29 mouse cellular contexts compared by ENCODE assay signal in the genomic region with DNA sequence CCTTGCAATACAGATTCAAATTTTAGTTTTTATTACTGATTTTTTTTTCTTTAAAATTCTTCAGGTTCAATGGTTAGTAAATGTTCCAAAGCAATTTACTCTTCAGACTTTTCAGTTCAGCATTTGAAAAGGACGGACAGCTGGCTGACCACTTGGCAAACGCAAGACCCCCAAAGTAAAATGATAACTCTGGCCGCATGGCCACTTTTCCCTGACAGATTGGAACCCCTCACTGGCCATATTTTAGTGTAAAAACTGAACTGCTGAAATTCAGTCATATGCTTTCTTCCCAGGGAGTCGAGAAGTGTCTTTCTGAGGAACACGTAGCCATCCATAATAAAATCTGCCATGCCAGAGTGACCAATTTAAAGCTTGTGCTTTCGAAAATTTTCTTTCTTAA.
DNase-seq lines count a peak whose midpoint lies in the region; ATAC-seq and TF ChIP-seq lines count a peak whose summit lies in the region.
"Had no signal": no experiment of that assay in that cellular context is flagged by ENCODE, and none has a peak within 500 bp of the region (broad histone marks: within the 10 kb centered on the region; RNA-seq: fewer than 3 reads in every experiment).

No protein-coding gene starts in this region.

- H3K36me3 ChIP-seq in forebrain, embryonic 15.5 days: no peaks in the 10 kb centered on the region
- H3K36me3 ChIP-seq in forebrain, postnatal 0 days (ENCODE audit: insufficient read depth): no peaks in the 10 kb centered on the region
- H3K36me3 ChIP-seq: embryonic facial prominence, embryonic 10.5 days; embryonic facial prominence, embryonic 13.5 days; G1E; hindbrain, embryonic 12.5 days; hindbrain, embryonic 15.5 days had no signal

- peak; percentile 31 to 61 for DNase-seq in cerebellum, postnatal 14 days
- DNase-seq in cerebellum, postnatal 4 days (ENCODE audit: low spot score in 2 of 2): no peak
- DNase-seq in forebrain, postnatal 0 days: no peak
- DNase-seq in left cerebral cortex, postnatal 4 days: peak; percentile 27
- no peak for DNase-seq in left cerebral cortex, adult 11 months (ENCODE audit: low spot score)
- DNase-seq: adrenal gland, postnatal 10 days; adrenal gland, postnatal 36 days; B cell, adult 2 months; cerebellum, adult 11 months; cerebellum, adult 8-10 months; cerebellum, postnatal 25 days; embryo, embryonic 11 days; gastrocnemius, adult 2 months; gastrocnemius, postnatal 14 days; heart, adult 11 months; kidney, adult 18-20 months had no signal

- whole genome bisulfite sequencing in forebrain, embryonic 15.5 days: 54% methylated on average over 6 of the region's 6 CpGs
- 51% methylated on average over 6 of the region's 6 CpGs for WGBS in forebrain, postnatal 0 days

- no peak for TF ChIP-seq CTCF in forebrain, postnatal 0 days (IDR thresholded peaks at IDR 0.05; ENCODE audit: low read depth)

- no peak overlapping the region for H3K9ac ChIP-seq in forebrain, embryonic 15.5 days (replicated peaks)
- H3K9ac ChIP-seq in forebrain, postnatal 0 days: no peak overlapping the region
- H3K9ac ChIP-seq: embryonic facial prominence, embryonic 13.5 days; hindbrain, embryonic 12.5 days; hindbrain, embryonic 15.5 days had no signal

- H3K9me3 ChIP-seq in forebrain, embryonic 15.5 days: no peaks in the 10 kb centered on the region
- no peaks in the 10 kb centered on the region for H3K9me3 ChIP-seq in forebrain, postnatal 0 days (ENCODE audit: low read length)
- H3K9me3 ChIP-seq: embryonic facial prominence, embryonic 10.5 days; embryonic facial prominence, embryonic 13.5 days; hindbrain, embryonic 12.5 days; hindbrain, embryonic 15.5 days had no signal

- no peak for ATAC-seq in forebrain, embryonic 15.5 days (replicated peaks)
- no peak for ATAC-seq in forebrain, postnatal 0 days
- ATAC-seq in megakaryocyte-erythroid progenitor cell, adult 5-6 weeks (replicated peaks; ENCODE audit: low FRiP score, low TSS enrichment, poor library complexity, severe bottlenecking): no peak
- ATAC-seq: inflammation-experienced regulatory T-cells, adult 6 months; intestine, embryonic 16.5 days; Patski had no signal

- H3K4me2 ChIP-seq in forebrain, embryonic 15.5 days (replicated peaks): no peak overlapping the region
- H3K4me2 ChIP-seq in forebrain, postnatal 0 days (ENCODE audit: low read depth): no peak overlapping the region
- H3K4me2 ChIP-seq: embryonic facial prominence, embryonic 13.5 days; heart, embryonic 11.5 days had no signal

- peak overlapping the region; percentile 79 for H3K27ac ChIP-seq in forebrain, embryonic 15.5 days (replicated peaks)
- no peak overlapping the region for H3K27ac ChIP-seq in forebrain, postnatal 0 days (ENCODE audit: low read depth, low read length)
- H3K27ac ChIP-seq: embryonic facial prominence, embryonic 10.5 days; embryonic facial prominence, embryonic 13.5 days; gastrocnemius, adult 2 months; hindbrain, embryonic 12.5 days; hindbrain, embryonic 15.5 days had no signal

- H3K4me3 ChIP-seq in forebrain, embryonic 15.5 days: no peak overlapping the region
- H3K4me3 ChIP-seq in forebrain, postnatal 0 days (ENCODE audit: low read depth, low read length): no peak overlapping the region
- H3K4me3 ChIP-seq: embryonic facial prominence, embryonic 10.5 days; embryonic facial prominence, embryonic 13.5 days; erythroblast, embryonic 14.5 days; gastrocnemius, adult 2 months; hindbrain, embryonic 12.5 days; hindbrain, embryonic 15.5 days had no signal

- H3K27me3 ChIP-seq in forebrain, embryonic 15.5 days: no peaks in the 10 kb centered on the region
- no peaks in the 10 kb centered on the region for H3K27me3 ChIP-seq in forebrain, postnatal 0 days (ENCODE audit: insufficient read depth, low read length)
- H3K27me3 ChIP-seq: CH12.LX; embryonic facial prominence, embryonic 13.5 days; hindbrain, embryonic 12.5 days; hindbrain, embryonic 15.5 days had no signal

- H3K4me1 ChIP-seq in forebrain, embryonic 15.5 days: peaks cover 27% of the 10 kb centered on the region
- no peaks in the 10 kb centered on the region for H3K4me1 ChIP-seq in forebrain, postnatal 0 days (ENCODE audit: insufficient read depth)
- H3K4me1 ChIP-seq: embryonic facial prominence, embryonic 10.5 days; embryonic facial prominence, embryonic 13.5 days; hindbrain, embryonic 12.5 days had no signal

- intact Hi-C loops in left cerebral cortex, postnatal 4 days (cut with DNase I): no loop called here

Comparison
In these comparisons a context has a peak if more than half of its experiments do, and no peak if none do; other contexts are left out.
1. DNase-seq: peak in cerebellum, postnatal 14 days (2 of 2) and left cerebral cortex, postnatal 4 days (single experiment); none in cerebellum, postnatal 4 days (0 of 2), forebrain, postnatal 0 days (single experiment) and left cerebral cortex, adult 11 months (single experiment).